Mouse (Mus musculus): Measurements from ENCODE around the gene Ptgs2.

Ptgs2 gene

DNA sequence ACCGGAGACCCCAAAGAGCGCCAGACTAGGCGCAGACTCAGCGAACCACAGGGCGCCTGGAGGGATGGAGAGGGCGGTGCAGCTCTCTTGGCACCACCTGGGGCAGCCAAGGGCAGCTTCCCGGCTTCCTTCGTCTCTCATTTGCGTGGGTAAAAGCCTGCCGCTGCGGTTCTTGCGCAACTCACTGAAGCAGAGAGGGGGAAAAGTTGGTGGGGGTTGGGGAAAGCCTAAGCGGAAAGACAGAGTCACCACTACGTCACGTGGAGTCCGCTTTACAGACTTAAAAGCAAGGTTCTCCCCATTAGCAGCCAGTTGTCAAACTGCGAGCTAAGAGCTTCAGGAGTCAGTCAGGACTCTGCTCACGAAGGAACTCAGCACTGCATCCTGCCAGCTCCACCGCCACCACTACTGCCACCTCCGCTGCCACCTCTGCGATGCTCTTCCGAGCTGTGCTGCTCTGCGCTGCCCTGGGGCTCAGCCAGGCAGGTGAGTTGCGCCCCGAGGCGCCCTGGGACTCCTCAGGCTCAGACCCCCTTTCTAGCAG lies at the start of gene Ptgs2:
TSS of gene Ptgs2 (plus strand) at position 242 of the 544 bp plus-strand sequence.
- DNase-seq (ENCODE audit: low read depth, low spot score) = no peak

DNA sequence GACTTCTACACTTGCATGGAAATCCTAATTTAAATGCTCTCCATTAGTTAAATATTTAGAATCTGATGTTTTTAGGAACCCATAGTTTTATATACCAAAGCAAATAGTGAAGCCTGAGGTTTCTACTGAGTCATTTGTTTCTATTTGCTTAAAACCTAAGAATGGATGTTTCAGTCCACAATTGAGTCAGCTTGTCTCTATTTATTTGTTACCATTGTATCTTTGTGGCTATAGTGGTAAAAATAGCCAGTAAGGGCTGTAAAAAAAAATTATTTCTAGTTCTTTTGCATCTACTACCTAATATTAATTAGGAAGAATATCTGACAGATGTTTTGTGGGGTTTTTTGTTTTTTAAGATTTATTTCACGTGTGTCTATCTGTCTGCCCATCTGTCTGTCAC lies 49.6 kb upstream of the Ptgs2 start:
- DNase-seq (ENCODE audit: low read depth, low spot score) = no peak

DNA sequence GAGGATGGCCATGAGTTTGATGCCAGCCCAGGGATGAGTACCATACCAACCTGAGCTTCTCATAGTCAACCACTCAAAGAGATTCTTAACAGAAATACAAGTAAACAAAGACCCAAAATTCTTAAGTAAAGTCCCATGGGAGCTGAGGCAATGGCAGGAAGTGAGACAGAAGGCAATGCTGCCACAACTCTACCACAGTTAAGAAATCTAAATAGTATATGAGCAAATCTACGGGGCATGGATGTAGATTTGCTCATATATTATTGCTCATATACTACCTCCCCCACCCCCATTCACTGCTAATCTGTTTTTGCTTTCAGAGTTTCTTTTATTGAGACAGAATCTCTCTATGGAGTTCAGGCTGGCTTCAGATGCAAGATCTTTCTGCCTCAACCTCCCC lies 34.1 kb upstream of the Ptgs2 start:
- no peak for DNase-seq (ENCODE audit: low read depth, low spot score)

DNA sequence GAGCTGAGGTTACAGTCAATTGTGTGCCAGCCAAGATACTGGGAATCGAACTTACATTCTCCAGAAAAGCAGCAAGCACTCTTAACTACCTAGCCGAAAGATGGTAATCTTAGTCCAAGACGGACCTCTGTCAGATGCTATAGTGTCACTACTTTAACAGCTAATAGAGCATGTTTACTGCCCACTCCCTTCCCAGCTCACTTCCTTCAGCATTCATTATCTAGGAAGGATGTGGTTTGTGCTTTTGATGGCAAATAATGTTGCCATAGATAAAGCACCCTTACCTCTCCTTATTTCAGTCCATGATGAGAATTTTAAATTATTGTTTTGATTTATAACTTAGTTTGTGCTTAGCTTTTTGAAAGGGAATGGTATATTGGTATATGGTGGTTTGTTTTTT lies 27.0 kb upstream of the Ptgs2 start:
- no peak for DNase-seq (ENCODE audit: low read depth, low spot score)

DNA sequence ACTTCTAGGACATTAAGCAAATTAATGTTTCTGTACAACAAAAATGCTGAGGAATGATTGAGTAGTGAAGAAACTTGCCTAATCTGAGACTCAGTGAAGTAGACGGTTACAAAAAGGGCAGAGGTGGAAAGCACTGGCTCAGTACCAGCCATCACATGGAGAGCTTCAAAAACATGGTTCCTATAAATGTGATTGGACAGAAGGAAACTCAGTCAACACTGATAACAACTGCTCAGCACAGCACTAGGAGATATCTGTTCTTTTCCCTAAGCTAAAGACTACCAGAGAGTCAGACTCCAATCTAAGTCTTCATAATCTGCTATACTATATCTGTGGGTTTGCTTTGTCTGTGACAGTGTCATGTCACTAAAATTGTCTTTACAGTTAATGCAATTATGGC lies 25.2 kb upstream of the Ptgs2 start:
- no peak for DNase-seq (ENCODE audit: low read depth, low spot score)

DNA sequence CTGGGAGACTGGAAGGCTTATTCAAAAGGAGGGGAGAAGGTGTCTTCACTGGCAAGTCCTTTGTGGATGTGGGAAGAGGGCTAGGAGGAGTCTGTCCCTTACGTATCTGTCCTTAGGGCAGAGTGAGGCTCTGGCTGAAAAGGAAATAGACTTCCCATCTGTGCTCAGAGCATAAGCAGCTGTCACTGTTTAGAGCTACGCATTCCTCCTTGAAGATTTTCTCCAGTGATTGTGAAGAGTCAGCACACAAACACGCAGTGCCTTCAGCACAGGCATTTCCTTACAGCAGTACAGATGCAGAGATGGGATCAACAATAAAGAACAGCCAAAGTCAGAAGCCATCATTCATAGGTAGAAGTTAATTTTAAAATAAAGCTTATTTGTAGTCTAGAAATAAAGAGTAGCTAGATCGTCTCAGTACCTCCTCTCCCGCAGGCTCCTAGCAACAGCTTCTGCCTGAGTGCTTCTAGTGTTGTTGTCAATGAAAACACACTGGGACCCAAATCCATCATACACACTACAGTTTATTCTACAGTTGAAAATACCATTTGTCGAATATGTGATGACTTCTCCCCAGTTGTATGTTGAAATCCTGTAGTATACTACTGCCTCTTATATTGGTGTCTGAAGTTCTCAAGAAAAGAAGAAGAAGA lies 10.7 kb upstream of the Ptgs2 start:
- no peak for DNase-seq (ENCODE audit: low read depth, low spot score)

DNA sequence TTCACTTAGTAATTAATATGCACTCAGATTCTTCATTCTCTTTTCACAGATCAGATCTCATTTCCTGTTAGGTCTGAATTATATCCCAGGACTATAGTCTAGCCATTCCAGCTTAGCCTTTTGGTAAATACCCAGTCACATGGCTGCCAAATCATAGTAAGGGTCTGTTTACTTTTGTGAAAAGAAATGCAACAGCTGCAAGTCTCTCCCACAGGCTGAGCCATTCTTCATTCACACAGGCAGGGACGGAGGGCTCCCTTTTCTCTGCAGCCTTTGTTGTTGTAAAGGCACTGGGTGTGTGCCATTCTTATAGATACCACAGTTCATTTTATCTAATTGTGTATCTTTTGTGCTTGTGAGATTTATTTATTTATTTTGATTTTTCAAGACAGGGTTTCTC lies 9.6 kb upstream of the Ptgs2 start:
- no peak for DNase-seq (ENCODE audit: low read depth, low spot score)

DNA sequence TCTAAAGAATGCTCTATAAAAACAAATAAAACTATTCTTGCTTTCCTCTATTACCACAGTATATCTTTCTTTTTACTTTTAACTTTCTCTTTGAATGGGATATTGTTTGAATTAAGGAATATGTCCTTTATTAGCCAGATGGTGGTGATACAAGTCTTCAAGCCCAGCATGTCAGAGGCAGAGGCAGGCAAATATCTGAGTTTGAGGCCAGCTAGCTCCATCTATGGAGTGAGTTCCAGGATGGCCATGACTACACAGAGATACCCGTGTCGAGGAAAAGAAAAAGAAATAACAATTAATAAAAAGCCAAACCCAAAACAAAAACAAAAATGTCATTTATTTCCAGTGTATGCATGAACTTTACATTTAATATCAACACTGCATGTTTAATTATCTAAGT lies 2.8 kb upstream of the Ptgs2 start:
- DNase-seq (ENCODE audit: low read depth, low spot score) = no peak

DNA sequence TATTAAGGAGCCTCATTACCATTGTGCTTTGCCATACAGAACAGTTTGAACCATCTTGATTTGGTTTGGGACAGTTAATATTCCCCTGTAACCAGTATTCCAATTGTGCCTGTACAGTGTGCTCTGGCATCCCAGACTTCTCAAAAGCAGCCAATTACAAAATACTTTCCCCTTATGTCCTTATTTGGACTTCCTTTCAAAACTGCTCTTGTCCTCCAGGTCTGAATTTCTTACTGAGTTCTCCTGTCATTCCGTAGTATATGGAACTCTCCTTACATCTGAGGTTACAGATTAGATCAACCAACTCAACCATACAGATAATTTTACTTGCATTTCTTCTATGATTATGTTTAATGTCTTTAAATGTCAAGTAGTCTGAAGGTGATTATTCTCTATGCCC lies 2.1 kb upstream of the Ptgs2 start:
- DNase-seq (ENCODE audit: low read depth, low spot score) = no peak

DNA sequence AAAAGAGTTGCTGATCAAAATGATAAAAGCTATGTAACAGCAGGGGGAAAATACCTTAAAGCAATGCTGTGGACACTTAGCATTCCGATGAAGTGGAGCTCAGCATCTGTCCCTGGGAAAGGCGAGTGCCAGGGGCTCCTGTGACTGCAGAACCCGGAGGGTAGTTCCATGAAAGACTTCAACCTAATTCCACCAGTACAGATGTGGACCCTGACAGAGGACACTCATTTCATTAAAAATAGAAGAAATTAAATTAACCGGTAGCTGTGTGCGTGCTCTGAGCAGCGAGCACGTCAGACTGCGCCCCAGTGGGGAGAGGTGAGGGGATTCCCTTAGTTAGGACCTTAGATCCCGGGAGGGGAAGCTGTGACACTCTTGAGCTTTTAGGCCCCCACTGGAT lies 457 bp upstream of the Ptgs2 start:
- no peak for DNase-seq (ENCODE audit: low read depth, low spot score)

DNA sequence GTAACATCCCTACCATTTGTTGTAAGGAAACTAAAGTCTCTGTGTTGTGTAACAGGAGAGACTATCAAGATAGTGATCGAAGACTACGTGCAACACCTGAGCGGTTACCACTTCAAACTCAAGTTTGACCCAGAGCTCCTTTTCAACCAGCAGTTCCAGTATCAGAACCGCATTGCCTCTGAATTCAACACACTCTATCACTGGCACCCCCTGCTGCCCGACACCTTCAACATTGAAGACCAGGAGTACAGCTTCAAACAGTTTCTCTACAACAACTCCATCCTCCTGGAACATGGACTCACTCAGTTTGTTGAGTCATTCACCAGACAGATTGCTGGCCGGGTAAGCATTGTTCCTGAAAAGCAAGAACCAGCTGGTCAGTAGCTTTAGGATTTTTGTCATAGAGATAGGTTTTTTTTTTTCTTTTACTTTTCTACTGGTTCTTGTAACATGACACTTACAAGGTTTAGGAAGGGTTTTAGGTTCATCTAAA lies 4.4 kb downstream of the Ptgs2 start:
- no peak for DNase-seq (ENCODE audit: low read depth, low spot score)

DNA sequence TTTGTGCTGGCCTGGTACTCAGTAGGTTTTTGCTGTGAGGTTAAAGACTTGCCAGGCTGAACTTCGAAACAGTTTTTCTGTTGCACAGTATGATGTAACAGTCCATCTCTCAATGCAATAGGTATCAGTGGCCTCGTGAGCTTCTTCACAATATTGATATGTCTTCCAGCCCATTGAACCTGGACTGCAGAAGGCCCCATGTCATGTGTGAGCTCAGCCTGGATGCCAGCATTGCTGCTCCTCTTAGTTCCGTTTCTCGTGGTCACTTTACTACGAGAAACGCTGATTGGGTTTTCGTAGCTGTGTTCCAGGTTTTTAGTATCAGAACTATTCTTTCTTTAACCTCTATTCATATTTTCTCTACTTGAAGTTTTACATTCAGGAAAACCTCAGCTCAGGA lies 6.9 kb downstream of the Ptgs2 start:
- DNase-seq (ENCODE audit: low read depth, low spot score) = no peak

DNA sequence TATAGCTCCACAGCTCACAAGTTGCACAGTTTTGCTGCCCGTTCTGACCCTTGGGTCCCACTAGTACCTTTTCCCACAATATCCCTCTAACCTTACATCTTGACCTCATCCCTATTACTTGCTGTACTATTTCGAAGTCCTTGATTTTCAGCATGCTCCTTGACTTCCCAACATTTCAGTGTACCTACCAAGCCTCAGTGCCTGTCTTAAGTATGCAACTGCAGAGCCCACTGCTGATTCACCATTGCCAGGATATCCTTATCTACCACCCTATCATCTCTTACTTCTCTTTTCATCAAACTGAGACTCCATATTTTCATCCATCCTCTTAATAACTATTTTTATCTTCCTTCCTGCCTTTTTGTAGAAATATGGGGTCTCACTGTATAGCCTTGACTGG lies 9.8 kb downstream of the Ptgs2 start:
- no peak for DNase-seq (ENCODE audit: low read depth, low spot score)

DNA sequence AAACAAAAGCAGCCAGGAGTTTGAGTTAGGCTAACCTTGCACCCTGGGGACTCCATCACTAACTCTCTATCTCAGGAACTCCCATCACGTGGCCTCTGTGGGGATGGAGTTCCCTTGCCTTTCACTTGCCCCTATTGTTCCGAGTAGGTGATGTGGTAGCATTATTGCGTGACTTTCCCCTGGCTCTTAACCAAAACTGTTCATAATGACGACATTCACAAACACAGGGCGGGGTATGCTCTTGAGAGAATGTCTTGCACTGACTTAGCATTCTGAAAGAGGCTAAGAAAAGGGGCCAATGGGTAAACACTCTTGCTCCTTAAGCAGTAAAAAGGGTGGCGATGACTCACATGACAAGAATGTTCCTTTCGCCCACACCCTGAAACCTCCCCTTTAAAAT lies 15.5 kb downstream of the Ptgs2 start:
- DNase-seq (ENCODE audit: low read depth, low spot score) = no peak

DNA sequence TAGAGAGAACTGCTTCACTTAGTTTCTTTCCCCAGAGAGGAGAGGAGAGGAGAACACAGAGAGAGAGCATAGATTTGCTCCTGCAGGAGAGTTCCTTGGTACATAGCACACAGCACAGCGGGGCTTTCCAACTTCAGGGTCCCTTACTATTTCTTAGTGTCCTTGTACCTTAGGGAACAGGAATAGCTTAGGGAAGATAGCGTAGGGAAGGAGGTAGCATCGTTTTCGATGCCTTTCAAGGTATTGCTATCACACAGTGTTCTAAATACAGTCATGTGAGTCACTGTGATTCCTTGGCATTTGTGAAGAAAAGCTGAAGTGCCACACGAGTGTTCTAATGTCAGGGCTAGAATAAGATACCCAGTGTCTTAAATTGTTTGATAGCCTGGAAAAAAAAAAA lies 18.5 kb downstream of the Ptgs2 start:
- no peak for DNase-seq (ENCODE audit: low read depth, low spot score)

DNA sequence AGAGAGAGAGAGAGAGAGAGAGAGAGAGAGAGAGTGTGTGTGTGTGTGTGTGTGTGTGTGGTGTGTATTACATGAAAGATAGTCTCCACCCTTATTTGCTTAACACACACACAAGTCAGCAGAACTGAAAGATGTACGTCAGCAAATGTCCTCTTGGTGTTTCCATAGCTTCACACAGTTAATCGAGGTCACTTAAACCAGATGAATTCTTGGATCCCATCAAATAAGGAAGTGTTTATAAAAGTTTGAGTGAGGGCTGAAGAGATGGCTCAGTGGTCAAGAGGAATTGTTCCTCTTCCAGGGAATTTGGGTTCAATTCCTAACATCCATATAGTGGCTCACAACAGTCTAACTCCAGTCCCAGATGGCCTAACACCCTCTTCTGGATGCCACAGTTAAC lies 25.7 kb downstream of the Ptgs2 start:
- no peak for DNase-seq (ENCODE audit: low read depth, low spot score)

DNA sequence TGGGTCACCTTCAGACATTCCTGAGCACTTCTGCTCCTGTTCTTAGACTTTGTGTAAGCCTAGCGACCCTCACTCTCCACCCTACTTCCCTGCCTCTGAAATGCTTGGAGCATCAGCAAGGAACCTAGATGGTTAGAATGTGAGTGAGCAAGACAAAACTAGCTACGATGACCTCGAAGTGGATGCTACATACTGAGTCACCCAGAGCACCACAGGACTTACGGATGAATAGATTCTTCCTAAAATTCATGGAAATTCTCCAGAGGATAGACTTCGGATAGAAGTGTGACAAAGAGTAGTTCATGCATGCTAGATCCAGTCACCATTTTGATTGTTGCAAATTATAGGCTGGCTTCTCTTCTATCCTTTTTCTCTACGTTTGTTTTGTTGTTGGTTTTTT lies 30.2 kb downstream of the Ptgs2 start:
- DNase-seq (ENCODE audit: low read depth, low spot score) = no peak

DNA sequence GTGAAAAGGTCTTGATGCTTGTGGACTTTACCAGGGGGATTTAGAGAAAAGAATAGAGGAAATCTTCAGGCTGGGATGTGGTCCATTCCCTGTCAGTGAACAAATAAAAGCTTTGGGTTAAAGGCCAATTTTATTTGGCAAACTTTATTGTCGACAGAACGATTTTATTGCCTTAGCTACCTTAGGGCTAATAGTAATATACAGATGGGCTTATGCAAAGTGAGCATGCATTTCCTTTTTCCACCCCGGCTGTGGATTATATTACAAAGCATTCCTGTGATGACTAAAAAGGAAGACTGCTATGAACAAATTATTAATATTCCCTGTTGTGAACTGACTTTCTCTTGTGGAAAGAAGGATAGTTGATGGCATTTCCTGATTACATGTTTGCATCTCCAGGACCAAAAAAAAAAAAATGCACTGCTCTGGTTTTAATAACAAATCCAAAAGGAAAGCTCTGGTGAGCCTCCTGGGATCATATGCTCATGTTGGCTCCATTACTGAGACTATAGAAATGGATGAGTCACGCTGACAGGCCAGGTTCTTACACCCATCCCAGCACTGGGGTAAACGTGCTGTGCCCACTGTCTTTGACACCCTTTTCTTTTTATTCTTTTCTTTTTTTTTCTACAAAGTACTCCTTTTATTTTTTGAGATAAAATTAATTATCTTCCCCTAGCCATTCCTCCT lies 30.9 kb downstream of the Ptgs2 start:
- no peak for DNase-seq (ENCODE audit: low read depth, low spot score)

DNA sequence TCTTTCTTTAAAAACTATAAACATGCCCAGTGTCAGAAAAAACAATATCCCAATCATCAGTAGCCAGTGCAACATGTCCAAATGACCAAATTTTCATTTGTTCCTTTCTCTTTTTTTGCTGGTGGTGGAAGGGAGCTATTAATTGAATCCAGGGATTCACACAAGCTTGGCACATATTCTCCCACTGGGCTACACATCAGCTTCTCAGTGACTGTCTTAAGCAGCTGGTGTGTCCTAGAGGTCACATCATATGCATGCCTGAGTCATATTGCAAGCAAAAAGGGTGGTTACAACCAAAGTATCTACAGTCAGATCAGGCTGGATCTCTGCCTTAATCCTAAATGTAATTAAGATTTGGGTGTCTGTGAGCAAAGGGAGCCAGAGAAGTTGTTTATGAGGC lies 35.5 kb downstream of the Ptgs2 start:
- no peak for DNase-seq (ENCODE audit: low read depth, low spot score)

DNA sequence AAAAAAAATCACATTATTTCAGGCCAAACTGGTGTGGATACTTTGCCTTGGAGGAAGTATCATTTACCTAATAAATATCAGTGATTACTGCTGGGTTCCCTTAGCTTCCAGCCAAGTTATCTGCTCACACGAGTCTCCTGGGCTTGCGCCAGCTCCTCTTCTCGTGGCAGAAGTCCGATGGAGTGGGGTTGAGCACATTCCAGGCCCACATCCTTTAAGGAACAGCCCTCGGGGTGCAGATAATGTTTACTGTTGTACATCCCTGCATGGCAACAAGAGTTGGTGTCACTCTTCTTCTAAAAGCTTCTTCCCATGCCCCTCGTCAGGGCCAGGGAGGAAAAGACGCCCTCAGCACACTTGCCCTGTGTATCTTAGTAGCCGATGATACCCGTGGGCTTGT lies 39.9 kb downstream of the Ptgs2 start:
- DNase-seq (ENCODE audit: low read depth, low spot score) = no peak

DNA sequence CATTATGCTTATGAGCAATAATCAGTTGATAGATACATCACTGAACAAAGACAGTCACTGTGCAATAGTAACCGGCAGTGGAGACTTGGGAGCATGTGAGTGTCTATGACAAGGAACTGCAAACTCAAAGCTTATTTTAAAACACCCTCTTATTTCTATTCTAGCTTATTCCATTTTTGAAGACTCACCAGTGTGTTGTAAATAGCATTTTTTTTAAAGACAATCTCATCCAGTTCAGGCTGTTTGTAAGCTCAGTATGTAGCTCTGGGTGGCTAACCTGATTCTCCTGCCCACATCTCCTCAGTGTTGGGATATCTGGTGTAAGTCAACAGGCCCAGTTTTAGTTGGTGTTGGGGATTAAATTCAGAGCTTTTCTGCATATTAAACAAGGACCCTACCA lies 42.1 kb downstream of the Ptgs2 start:
- DNase-seq (ENCODE audit: low read depth, low spot score) = no peak

DNA sequence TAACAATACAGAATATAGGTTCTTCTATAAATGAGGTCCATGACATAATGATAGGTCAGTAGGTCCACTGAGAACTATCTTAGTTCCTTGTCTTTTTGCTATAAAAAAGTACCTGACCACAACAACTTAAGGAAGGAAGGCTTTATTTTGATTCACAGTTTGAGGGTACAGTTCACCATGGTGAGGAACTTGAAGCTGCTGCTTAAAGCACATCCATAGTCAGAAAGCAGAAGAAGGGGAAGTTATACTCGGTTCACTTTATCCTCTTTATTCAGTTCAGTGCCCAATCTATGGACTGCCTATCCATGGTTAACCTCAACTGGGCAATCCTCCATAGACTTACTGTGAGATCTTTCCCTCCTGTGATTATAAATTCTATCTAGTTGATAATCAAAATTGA lies 43.7 kb downstream of the Ptgs2 start:
- no peak for DNase-seq (ENCODE audit: low read depth, low spot score)

DNA sequence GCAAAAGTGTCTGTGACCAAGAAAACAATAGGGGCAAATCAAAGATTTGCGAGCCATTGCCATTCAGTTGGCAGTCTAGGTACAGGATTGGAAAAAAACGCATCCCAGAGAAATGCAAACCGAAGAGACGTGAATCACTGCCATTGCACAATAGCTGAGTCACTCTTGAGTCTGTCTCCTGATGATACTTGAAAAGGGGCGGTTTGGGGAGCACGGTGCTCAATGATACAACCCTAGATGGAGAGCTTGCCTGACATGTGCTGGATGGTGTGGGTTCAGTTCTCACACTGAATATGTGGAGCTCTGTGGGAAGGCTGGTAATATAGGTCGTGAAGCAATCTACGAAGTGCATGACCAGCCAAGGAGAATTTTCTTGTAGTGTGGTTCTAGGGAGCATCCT lies 45.2 kb downstream of the Ptgs2 start:
- no peak for DNase-seq (ENCODE audit: low read depth, low spot score)
